Mouse (Mus musculus) lung, adult 2 months (tissue): ENCODE results near the gene Il17re.

Experiments
- CTCF ChIP-seq: fragments of 200-500 bp; IDR thresholded peaks from 2 replicates; pipeline ENCODE4 v1.5.1; 2011; ENCODE audit warnings: mild to moderate bottlenecking, low read length, control low read depth; ENCODE audit not compliant: insufficient read depth
- POLR2A ChIP-seq: fragments of 200-500 bp; IDR thresholded peaks from 2 replicates; pipeline ENCODE4 v1.6.1; 2011; ENCODE audit warnings: low read depth, mild to moderate bottlenecking, control low read depth, low read length, borderline replicate concordance; ENCODE audit errors: extremely low read depth

- TF ChIP-seq CTCF = no peak
- TF ChIP-seq POLR2A = no peak
Observed at GRCm38 (mm10) chr6:113477353-113477752, 19.1 kb downstream of the Il17re start.
